Mouse (Mus musculus) lung, embryonic 15.5 days (tissue): ENCODE measurements around the gene Atg10. TPM values are rescaled to one million over a fixed set of nuclear protein-coding genes. Genes with fewer than 3 reads are reported as not detected.
"Not testable (repeated sequence)": the region's sequence is repeated elsewhere in the genome, so short reads cannot be mapped to it uniquely, and the experiment has no call there.

Experiments
- ATAC-seq: fragments of 200-750 bp; cut with Nextera tagmentation; 2 replicates; pipeline ENCODE4 v1.8.0; 2017; ENCODE audit warnings: moderate number of reproducible peaks, borderline replicate concordance; ENCODE audit not compliant: low FRiP score, low TSS enrichment; ENCODE audit errors: extremely low read depth
- H3K27ac ChIP-seq: fragments of 300-500 bp; sonication (generic); 2 replicates; pipeline ENCODE4 v1.5.1; 2015; ENCODE audit warnings: moderate library complexity, mild to moderate bottlenecking, inconsistent platforms
- H3K27me3 ChIP-seq: fragments of 300-500 bp; sonication (generic); 2 replicates; pipeline ENCODE4 v1.6.1; 2015; ENCODE audit warnings: inconsistent platforms
- H3K36me3 ChIP-seq: fragments of 300-500 bp; sonication (generic); 2 replicates; pipeline ENCODE4 v1.6.1; 2015; ENCODE audit warnings: inconsistent platforms
- H3K4me1 ChIP-seq: fragments of 300-500 bp; sonication (generic); 2 replicates; pipeline ENCODE4 v1.6.1; 2015; ENCODE audit warnings: inconsistent platforms
- H3K4me2 ChIP-seq: fragments of 300-500 bp; sonication (generic); 2 replicates; pipeline ENCODE4 v1.6.1; 2015; ENCODE audit warnings: inconsistent platforms, mild to moderate bottlenecking, moderate library complexity
- H3K4me3 ChIP-seq: fragments of 300-500 bp; sonication (generic); 2 replicates; pipeline ENCODE4 v1.5.1; 2015; ENCODE audit warnings: mild to moderate bottlenecking, inconsistent platforms
- H3K9ac ChIP-seq: fragments of 300-500 bp; sonication (generic); 2 replicates; pipeline ENCODE4 v1.6.1; 2015; ENCODE audit warnings: inconsistent platforms
- H3K9me3 ChIP-seq: fragments of 300-500 bp; sonication (generic); 2 replicates; pipeline ENCODE4 v1.6.1; 2016; ENCODE audit warnings: inconsistent platforms
- WGBS: fragments of 180-500 bp; shearing (Covaris S2); methylation state at CpG from one replicate; pipeline ENCODE4 v1.1.7; 2015; 5-methylcytosine and 5-hydroxymethylcytosine counted together
- polyA plus RNA-seq: library from polyadenylated mRNA; unstranded; fragments of >200 nt; fragmentation: Nextera tagmentation; extraction: Ambion mirVana; gene quantifications from 2 replicates; pipeline ENCODE4 v1.2.1, GENCODE M21; 2015

Gene Atg10
- polyA plus RNA-seq, 1 experiment from 2014 or later = 15.8 TPM

GRCm38 (mm10) chr13:90962836-90963760 lies 260.7 kb downstream of the Atg10 start:
- Histone ChIP-seq H3K4me1 (no peaks in the 10 kb centered on the region), H3K9ac (no peak overlapping the region), H3K4me2 (no peak overlapping the region), H3K4me3 (no peak overlapping the region), H3K9me3 (no peaks in the 10 kb centered on the region), H3K27ac (no peak overlapping the region), H3K36me3 (no peaks in the 10 kb centered on the region), H3K27me3 (no peaks in the 10 kb centered on the region)
- 54% methylated on average over 10 of the region's 10 CpGs for WGBS
- no peak for ATAC-seq

- Histone ChIP-seq H3K36me3 (no peaks in the 10 kb centered on the region), H3K4me1 (no peaks in the 10 kb centered on the region), H3K4me2 (no peak overlapping the region), H3K9ac (no peak overlapping the region), H3K9me3 (no peaks in the 10 kb centered on the region), H3K27ac (no peak overlapping the region), H3K4me3 (no peak overlapping the region), H3K27me3 (no peaks in the 10 kb centered on the region)
- ATAC-seq = no peak
- WGBS = 92% methylated on average over 8 of the region's 8 CpGs
Observed at GRCm38 (mm10) chr13:90960591-90960990, 263.2 kb downstream of the Atg10 start.

GRCm38 (mm10) chr13:90958894-90959293 lies 264.9 kb downstream of the Atg10 start:
- WGBS = 47% methylated on average over 2 of the region's 2 CpGs
- no peak for ATAC-seq
- Histone ChIP-seq H3K27me3 (no peaks in the 10 kb centered on the region), H3K4me3 (no peak overlapping the region), H3K9me3 (no peaks in the 10 kb centered on the region), H3K9ac (no peak overlapping the region), H3K27ac (no peak overlapping the region), H3K36me3 (no peaks in the 10 kb centered on the region), H3K4me2 (no peak overlapping the region), H3K4me1 (no peaks in the 10 kb centered on the region)

- Histone ChIP-seq H3K27me3 (no peaks in the 10 kb centered on the region), H3K4me1 (no peaks in the 10 kb centered on the region), H3K4me3 (no peak overlapping the region), H3K9me3 (no peaks in the 10 kb centered on the region), H3K27ac (no peak overlapping the region), H3K36me3 (no peaks in the 10 kb centered on the region), H3K4me2 (no peak overlapping the region), H3K9ac (no peak overlapping the region)
- WGBS = 83% methylated on average over 5 of the region's 5 CpGs
- ATAC-seq = no peak
Observed at GRCm38 (mm10) chr13:90939600-90939999, 284.2 kb downstream of the Atg10 start.

GRCm38 (mm10) chr13:90939192-90939591 lies 284.6 kb downstream of the Atg10 start:
- no peak for ATAC-seq
- 51% methylated on average over 6 of the region's 6 CpGs for WGBS
- H3K36me3 ChIP-seq = no peaks in the 10 kb centered on the region

GRCm38 (mm10) chr13:90935852-90936251 lies 287.9 kb downstream of the Atg10 start:
- Histone ChIP-seq H3K4me1 (no peaks in the 10 kb centered on the region), H3K27me3 (no peaks in the 10 kb centered on the region), H3K36me3 (no peaks in the 10 kb centered on the region), H3K4me3 (no peak overlapping the region), H3K9ac (no peak overlapping the region), H3K27ac (no peak overlapping the region), H3K4me2 (no peak overlapping the region), H3K9me3 (no peaks in the 10 kb centered on the region)
- no peak for ATAC-seq
- 76% methylated on average over 7 of the region's 7 CpGs for WGBS

More at GRCm38 (mm10) chr13:90939192-90939591, 284.6 kb downstream of the Atg10 start:
- Histone ChIP-seq H3K4me1 (no peaks in the 10 kb centered on the region), H3K4me2 (no peak overlapping the region), H3K9ac (no peak overlapping the region), H3K27me3 (no peaks in the 10 kb centered on the region), H3K27ac (no peak overlapping the region), H3K4me3 (no peak overlapping the region), H3K9me3 (no peaks in the 10 kb centered on the region)

- no peak overlapping the region for H3K9ac ChIP-seq
- no peak overlapping the region for H3K4me3 ChIP-seq
- H3K4me1 ChIP-seq = no peaks in the 10 kb centered on the region
- H3K27me3 ChIP-seq = no peaks in the 10 kb centered on the region
- H3K4me2 ChIP-seq = no peak overlapping the region
- peaks cover 9% of the 10 kb centered on the region; the same call in 1 of the 2 replicates for H3K36me3 ChIP-seq
- H3K27ac ChIP-seq = no peak overlapping the region
- ATAC-seq = no peak
- 71% methylated on average over 3 of the region's 3 CpGs for WGBS
- no peaks in the 10 kb centered on the region for H3K9me3 ChIP-seq
Observed at GRCm38 (mm10) chr13:90933256-90933655, 290.5 kb downstream of the Atg10 start.

GRCm38 (mm10) chr13:90929847-90930246 lies 293.9 kb downstream of the Atg10 start:
- no peaks in the 10 kb centered on the region for H3K9me3 ChIP-seq
- no peak overlapping the region for H3K4me3 ChIP-seq
- H3K9ac ChIP-seq = no peak overlapping the region
- WGBS = 22% methylated on average over 5 of the region's 5 CpGs
- no peaks in the 10 kb centered on the region for H3K4me1 ChIP-seq
- H3K27me3 ChIP-seq = no peaks in the 10 kb centered on the region
- peaks cover 40% of the 10 kb centered on the region for H3K36me3 ChIP-seq
- H3K4me2 ChIP-seq = no peak overlapping the region
- ATAC-seq = no peak
- no peak overlapping the region for H3K27ac ChIP-seq

- H3K9me3 ChIP-seq, H3K4me3 ChIP-seq, H3K27ac ChIP-seq, H3K9ac ChIP-seq, ATAC-seq, H3K27me3 ChIP-seq, H3K4me1 ChIP-seq, H3K4me2 ChIP-seq: not testable (repeated sequence)
- WGBS = 85% methylated on average over 9 of the region's 10 CpGs
- peaks cover 42% of the 10 kb centered on the region for H3K36me3 ChIP-seq
Observed at GRCm38 (mm10) chr13:90928266-90928665, 295.5 kb downstream of the Atg10 start.

GRCm38 (mm10) chr13:90926938-90927633 lies 296.7 kb downstream of the Atg10 start:
- Histone ChIP-seq H3K27me3 (no peaks in the 10 kb centered on the region), H3K4me1 (peaks cover 4% of the 10 kb centered on the region; the same call in 1 of the 2 replicates), H3K4me2 (no peak overlapping the region), H3K27ac (no peak overlapping the region), H3K9me3 (no peaks in the 10 kb centered on the region), H3K4me3 (no peak overlapping the region), H3K9ac (no peak overlapping the region), H3K36me3 (peaks cover 42% of the 10 kb centered on the region)
- no peak for ATAC-seq
- 66% methylated on average over 5 of the region's 5 CpGs for WGBS

GRCm38 (mm10) chr13:90926125-90926765 lies 297.5 kb downstream of the Atg10 start:
- no peaks in the 10 kb centered on the region for H3K9me3 ChIP-seq
- no peak overlapping the region for H3K4me2 ChIP-seq
- no peak overlapping the region for H3K9ac ChIP-seq
- H3K27me3 ChIP-seq = no peaks in the 10 kb centered on the region
- no peak overlapping the region for H3K27ac ChIP-seq
- peaks cover 42% of the 10 kb centered on the region for H3K36me3 ChIP-seq
- no peak for ATAC-seq
- WGBS = 73% methylated on average over 7 of the region's 7 CpGs
- no peak overlapping the region for H3K4me3 ChIP-seq
- peaks cover 4% of the 10 kb centered on the region; the same call in 1 of the 2 replicates for H3K4me1 ChIP-seq
